Mouse (Mus musculus) limb, embryonic 10.5 days (tissue): ENCODE measurements around the gene Slc22a14. TPM values are rescaled to one million over a fixed set of nuclear protein-coding genes. Genes with fewer than 3 reads are reported as not detected.
A peak's percentile ranks its signal among the peaks of the same experiment; 100 is the strongest.

Experiments
- DNase-seq: peaks from one replicate; pipeline ENCODE4 v3.0.0-alpha.2; 2017; ENCODE audit warnings: low spot score
- H3K27ac ChIP-seq: fragments of 300-500 bp; sonication (generic); 2 replicates; pipeline ENCODE4 v1.5.1; 2016; ENCODE audit warnings: mild to moderate bottlenecking
- H3K27me3 ChIP-seq: fragments of 300-500 bp; sonication (generic); 2 replicates; pipeline ENCODE4 v1.6.1; 2016; ENCODE audit warnings: low read depth, mild to moderate bottlenecking; ENCODE audit not compliant: poor library complexity, severe bottlenecking
- H3K36me3 ChIP-seq: fragments of 300-500 bp; sonication (generic); 2 replicates; pipeline ENCODE4 v1.6.1; 2016; ENCODE audit warnings: mild to moderate bottlenecking, moderate library complexity
- H3K4me1 ChIP-seq: fragments of 300-500 bp; sonication (generic); 2 replicates; pipeline ENCODE4 v1.6.1; 2016
- H3K4me3 ChIP-seq: fragments of 300-500 bp; sonication (generic); 2 replicates; pipeline ENCODE4 v1.5.1; 2016; ENCODE audit warnings: mild to moderate bottlenecking, moderate library complexity
- H3K9me3 ChIP-seq: fragments of 300-500 bp; sonication (generic); replicated peaks from 2 replicates; pipeline ENCODE4 v1.6.1; 2016; ENCODE audit warnings: mild to moderate bottlenecking
- WGBS: fragments of 180-500 bp; shearing (Covaris S2); methylation state at CpG from one replicate; pipeline ENCODE4 v1.1.7; 2016; 5-methylcytosine and 5-hydroxymethylcytosine counted together
- polyA plus RNA-seq: library from polyadenylated mRNA; unstranded; fragments of >200 nt; fragmentation: Nextera tagmentation; extraction: Ambion mirVana; gene quantifications from 2 replicates; pipeline ENCODE4 v1.2.1, GENCODE M21; 2016

Gene Slc22a14
- polyA plus RNA-seq, 1 experiment from 2014 or later: not detected

DNA sequence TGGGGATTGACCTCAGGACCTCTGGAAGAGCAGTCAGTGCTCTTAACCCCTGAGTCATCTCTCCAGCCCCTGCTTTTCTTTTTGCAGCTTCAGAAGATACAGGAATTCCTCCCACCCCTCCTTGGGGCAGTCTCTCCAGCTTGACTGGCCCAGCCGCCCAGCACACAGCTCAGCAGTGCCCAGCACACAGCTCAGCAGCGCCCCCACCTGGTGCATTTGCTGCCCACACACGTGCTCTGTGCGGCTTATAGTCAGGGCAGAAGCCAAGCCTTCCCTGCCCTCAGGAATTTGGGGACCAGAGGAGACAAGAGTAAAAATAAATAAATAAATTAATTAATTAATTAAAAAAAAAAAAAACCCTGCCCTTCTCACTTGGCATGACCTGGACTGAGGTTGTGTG, 13.3 kb downstream of the Slc22a14 start:
- WGBS: 19% methylated on average over 4 of the region's 4 CpGs
- DNase-seq: peak; percentile 82
- Histone ChIP-seq H3K36me3 (peaks cover 42% of the 10 kb centered on the region), H3K4me3 (no peak overlapping the region), H3K9me3 (no peaks in the 10 kb centered on the region), H3K27me3 (no peaks in the 10 kb centered on the region), H3K4me1 (no peaks in the 10 kb centered on the region), H3K27ac (no peak overlapping the region)

DNA sequence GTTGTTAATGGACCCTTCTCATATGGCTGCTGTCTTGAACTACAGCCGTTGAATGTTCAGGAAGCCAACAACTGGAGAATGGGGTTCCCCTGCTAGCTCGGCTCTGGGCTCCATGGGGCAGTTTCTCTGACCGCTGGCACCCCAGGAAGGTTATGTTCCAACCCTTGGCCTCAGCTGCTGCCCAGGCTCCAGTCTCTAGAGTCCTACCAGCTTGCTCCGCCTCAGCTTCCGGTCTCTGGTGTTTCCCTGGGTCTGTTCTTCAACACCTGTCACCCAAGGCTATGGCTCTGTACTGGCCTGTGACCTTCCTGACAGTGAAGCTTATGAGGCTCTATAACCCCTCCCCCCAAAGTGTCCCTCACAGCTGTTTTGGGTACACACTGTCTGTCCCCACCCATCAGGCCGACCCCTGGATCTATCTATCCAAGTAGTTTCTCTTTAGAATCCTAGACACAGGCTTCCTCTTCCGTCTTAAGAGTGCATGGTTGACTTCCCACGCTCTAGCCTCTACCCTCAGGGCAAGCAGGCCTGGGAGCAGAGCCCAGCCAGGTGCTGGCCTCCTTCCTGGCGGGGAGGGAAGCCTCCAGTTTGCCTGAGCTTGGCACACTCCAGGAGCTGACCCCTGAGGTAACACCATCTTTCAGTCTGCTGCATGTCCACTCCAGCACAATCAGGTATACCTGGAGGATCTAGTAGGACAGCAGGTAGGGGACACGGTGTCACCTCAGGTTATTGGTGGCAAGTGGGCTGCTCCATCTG, 14.2 kb downstream of the Slc22a14 start:
- Histone ChIP-seq H3K27ac (no peak overlapping the region), H3K27me3 (no peaks in the 10 kb centered on the region), H3K4me3 (no peak overlapping the region), H3K36me3 (peaks cover 51% of the 10 kb centered on the region), H3K9me3 (no peaks in the 10 kb centered on the region), H3K4me1 (no peaks in the 10 kb centered on the region)
- 90% methylated on average over 10 of the region's 10 CpGs for WGBS
- no peak for DNase-seq

DNA sequence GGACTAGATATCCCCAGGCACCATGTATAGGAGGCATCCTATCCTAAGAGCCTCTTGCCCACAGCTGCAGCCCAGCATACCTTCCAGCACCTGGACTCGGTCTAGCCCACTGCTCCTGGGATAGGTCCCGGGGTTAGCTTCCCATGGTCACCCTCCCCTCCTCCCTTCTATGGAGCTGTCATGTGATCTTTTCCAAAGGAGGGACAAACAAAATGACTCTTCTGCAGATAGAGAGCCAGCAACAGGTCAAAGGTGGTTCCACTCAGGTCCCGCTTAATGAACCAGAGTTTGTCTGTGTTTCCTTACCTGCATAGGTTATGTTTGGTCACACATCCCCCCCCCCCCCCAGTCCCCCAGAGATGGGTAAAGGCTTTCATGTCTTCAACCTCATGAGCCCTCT, 14.8 kb downstream of the Slc22a14 start:
- Histone ChIP-seq H3K36me3 (peaks cover 57% of the 10 kb centered on the region), H3K4me3 (no peak overlapping the region), H3K27me3 (no peaks in the 10 kb centered on the region), H3K27ac (no peak overlapping the region), H3K4me1 (no peaks in the 10 kb centered on the region), H3K9me3 (no peaks in the 10 kb centered on the region)
- WGBS: 92% methylated on average over 3 of the region's 3 CpGs
- DNase-seq: no peak

DNA sequence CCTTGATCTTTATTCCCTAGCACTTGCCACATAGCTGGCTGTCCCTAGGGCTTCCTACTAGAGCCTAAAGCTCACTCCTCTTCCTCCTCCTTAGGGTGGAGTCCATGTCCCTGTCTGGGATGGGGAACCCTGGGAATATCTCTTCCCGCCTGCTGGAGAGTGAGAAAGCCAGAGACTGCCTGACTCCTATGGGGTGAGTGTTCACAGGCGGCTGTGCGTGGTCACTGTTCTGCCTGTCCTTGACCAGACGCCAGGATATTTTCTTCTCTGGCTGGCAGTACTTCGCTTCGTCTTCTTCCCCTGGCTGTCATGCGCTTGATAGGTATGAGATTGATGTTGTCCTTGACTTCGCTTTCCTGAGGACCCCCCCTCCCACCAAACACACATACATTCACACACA, 19.0 kb downstream of the Slc22a14 start:
- Histone ChIP-seq H3K4me1 (peaks cover 15% of the 10 kb centered on the region), H3K4me3 (no peak overlapping the region), H3K27ac (no peak overlapping the region), H3K36me3 (peaks cover 86% of the 10 kb centered on the region), H3K27me3 (no peaks in the 10 kb centered on the region), H3K9me3 (no peaks in the 10 kb centered on the region)
- no peak for DNase-seq
- 94% methylated on average over 8 of the region's 8 CpGs for WGBS

DNA sequence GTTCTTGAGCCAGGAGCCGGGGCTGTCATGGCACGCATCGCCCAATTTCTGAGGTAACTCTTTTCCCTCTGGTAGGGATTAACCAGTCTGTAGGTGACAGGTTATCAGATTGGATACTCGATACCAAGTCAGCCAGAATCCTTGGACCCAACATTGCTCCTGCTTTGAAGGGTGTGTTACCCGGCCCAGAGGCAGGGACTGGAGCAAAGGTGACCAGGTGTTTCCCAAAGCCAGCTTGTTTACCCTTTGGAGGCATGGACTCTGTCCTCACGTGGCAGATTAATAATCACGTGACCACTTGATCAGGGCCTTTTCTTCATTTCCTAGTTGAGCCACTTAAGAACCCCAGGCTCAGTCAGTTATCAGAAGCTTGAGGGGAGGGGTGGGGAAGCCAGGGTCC, 22.6 kb downstream of the Slc22a14 start:
- no peaks in the 10 kb centered on the region for H3K9me3 ChIP-seq
- peaks cover 31% of the 10 kb centered on the region for H3K4me1 ChIP-seq
- 0 out of 2 replicates have a peak overlapping the region, but pooled peaks have one; percentile 78 for H3K4me3 ChIP-seq
- 89% methylated on average over 7 of the region's 7 CpGs for WGBS
- H3K27me3 ChIP-seq: peaks cover 13% of the 10 kb centered on the region
- H3K36me3 ChIP-seq: peaks cover 52% of the 10 kb centered on the region
- no peak overlapping the region for H3K27ac ChIP-seq
- no peak for DNase-seq

DNA sequence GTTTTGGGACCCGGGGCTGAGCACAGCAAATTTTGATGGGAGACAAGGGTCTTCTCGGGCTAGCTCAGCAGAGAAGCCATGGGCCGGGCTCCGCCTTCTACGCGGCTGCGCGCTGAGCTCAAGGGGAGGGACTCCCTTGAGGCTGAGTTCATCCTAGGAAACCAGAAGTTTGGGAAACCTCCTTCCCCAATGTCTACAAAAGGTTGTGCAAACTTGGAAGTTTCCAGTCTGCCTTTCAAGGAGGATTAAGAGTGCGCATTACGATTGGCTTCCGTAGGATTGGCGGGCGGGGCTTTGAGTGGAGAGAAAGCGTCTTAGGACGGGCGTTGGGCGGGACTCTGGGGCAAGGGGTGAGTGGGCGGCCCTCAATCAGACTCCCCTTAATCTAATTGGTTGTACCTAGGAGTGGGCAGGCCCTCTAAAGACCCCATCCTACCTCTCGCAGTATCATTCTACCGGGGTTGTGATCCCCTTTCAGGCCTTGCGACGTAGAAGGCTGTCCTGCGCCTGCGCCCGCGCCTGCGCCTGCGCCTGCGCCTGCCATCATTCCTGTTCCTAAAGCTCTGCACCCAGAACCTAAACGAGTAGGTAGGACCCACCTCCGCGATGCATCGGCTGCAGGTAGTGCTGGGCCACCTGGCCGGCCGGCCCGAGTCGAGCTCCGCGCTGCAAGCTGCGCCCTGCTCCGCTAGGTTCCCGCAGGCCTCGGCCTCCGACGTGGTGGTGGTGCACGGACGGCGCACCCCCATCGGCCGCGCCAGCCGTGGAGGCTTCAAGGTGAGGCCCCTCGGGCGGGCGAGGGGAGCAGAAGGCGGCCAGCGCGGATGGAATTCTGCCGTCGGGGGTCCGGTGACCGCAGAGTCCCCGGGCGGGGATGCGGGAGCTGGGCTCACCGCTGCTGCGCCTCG, 24.2 kb downstream of the Slc22a14 start, which contains the start of gene Myd88:
Myd88 (minus strand) TSS at position 503 of the 908 bp plus-strand sequence.
- DNase-seq: peak; percentile 88
- Histone ChIP-seq H3K4me3 (peak within 1 kb of the TSS; percentile 78), H3K4me1 (peaks cover 31% of the 10 kb centered on the region), H3K27me3 (peaks cover 13% of the 10 kb centered on the region), H3K27ac (peak within 1 kb of the TSS; percentile 89), H3K9me3 (no peaks in the 10 kb centered on the region), H3K36me3 (peaks cover 36% of the 10 kb centered on the region)
- WGBS: under 1% methylated on average over 68 of the region's 68 CpGs

DNA sequence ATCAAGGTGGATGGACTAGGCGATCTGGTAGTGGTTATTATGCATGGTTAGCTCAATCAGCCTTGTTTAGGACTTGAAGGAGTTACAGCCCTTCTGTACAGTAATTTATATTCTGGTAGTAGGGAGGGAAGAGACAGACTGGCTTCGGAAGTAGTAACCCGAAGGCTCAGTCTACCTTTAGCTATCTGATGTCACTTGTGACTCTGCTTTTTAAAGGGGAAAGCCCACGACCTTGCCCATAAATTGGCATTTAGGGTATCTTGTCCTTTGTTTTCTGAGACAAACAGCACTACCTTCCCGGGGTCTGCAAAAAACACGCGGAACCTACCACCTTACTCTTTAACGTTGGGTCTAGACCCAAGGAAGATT, 25.2 kb downstream of the Slc22a14 start:
- 5% methylated on average over 8 of the region's 8 CpGs for whole genome bisulfite sequencing

DNA sequence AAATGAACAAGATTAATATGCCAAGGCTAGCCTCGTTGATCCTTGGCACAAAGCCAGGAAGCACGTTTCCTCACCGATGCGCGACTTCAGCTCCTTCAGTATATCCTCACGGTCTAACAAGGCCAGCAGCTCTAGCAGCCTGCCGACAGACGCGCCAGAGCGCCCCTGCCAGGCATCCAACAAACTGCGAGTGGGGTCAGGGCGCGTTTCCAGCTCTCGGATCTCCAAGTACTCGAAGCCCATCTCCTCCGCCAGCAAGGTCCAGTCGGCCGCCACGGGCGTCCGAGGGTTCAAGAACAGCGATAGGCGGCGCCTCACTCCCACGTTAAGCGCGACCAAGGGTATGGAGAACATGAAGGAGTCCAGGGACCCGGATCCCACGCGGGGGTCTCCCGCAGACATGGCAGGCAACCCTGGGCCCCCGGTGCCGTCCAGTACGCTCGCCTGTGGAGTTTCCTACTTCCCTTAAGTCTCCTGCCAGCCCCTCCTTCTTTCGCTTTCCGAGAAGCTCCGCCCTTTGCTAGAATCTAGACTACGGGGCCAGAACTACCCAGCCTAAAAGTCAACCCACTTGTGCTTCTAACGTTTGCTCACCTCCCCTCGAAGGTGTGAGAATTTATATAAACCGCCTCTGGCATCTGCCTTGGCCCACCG, 25.7 kb downstream of the Slc22a14 start, which contains the start of gene Acaa1a:
Acaa1a (plus strand) TSS at position 119 of the 654 bp plus-strand sequence.
- H3K4me3 ChIP-seq: peak within 1 kb of the TSS; percentile 78
- H3K36me3 ChIP-seq: peaks cover 21% of the 10 kb centered on the region
- H3K4me1 ChIP-seq: peaks cover 31% of the 10 kb centered on the region
- no peaks in the 10 kb centered on the region for H3K9me3 ChIP-seq
- H3K27ac ChIP-seq: peak within 1 kb of the TSS; percentile 89
- WGBS: 2% methylated on average over 43 of the region's 43 CpGs
- peaks cover 13% of the 10 kb centered on the region for H3K27me3 ChIP-seq
- DNase-seq: peak; percentile 69

More for the DNA sequence above, 25.2 kb downstream of the Slc22a14 start:
- H3K27me3 ChIP-seq: peaks cover 13% of the 10 kb centered on the region
- peaks cover 31% of the 10 kb centered on the region for H3K4me1 ChIP-seq
- peaks cover 27% of the 10 kb centered on the region for H3K36me3 ChIP-seq
- H3K9me3 ChIP-seq: no peaks in the 10 kb centered on the region
- H3K4me3 ChIP-seq: peak overlapping the region; percentile 78
- peak overlapping the region; percentile 89 for H3K27ac ChIP-seq
- no peak for DNase-seq

DNA sequence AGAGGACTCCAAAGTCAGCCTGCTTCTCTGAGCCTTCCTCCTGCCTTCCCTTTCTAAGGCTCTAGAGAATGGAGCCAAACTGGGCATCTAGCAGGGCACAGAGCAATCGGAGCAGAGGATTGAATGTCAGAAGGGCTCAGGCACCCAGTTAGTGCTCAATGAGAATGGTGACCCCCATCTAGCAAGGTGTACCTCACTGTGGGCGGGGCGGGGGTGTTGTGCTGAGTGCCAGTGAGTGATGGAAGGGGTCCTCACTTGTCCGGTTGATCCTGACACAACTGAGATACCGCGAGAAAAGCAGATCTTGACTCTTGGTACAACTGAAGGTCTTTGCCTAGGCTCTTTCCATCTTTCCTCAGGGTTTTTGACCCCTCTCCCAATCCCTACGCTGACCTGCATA, 26.2 kb downstream of the Slc22a14 start:
- H3K27ac ChIP-seq: 0 out of 2 replicates have a peak overlapping the region, but pooled peaks have one; percentile 79
- H3K4me3 ChIP-seq: peak overlapping the region; percentile 78
- H3K27me3 ChIP-seq: peaks cover 13% of the 10 kb centered on the region
- H3K9me3 ChIP-seq: no peaks in the 10 kb centered on the region
- peaks cover 31% of the 10 kb centered on the region for H3K4me1 ChIP-seq
- WGBS: 58% methylated on average over 7 of the region's 7 CpGs
- H3K36me3 ChIP-seq: peaks cover 16% of the 10 kb centered on the region
- no peak for DNase-seq

DNA sequence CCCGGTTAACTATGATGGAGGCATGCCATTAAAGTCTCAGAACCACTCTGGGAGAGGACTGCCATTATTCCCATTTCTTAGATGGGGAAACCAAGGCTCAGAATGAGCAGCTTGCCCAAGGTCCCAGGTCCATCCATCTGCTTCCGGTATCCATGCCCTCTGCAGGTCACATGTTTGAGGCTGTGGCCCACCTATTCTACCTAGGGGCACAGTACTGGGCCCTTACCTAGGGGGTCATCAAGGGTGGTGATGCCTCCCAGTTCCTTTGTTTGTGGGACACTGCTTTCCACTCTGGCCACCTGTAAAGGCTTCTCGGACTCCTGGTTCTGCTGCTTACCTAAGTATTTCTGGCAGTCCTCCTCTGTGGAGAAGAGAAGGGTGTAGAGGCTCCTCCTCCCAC, 27.0 kb downstream of the Slc22a14 start:
- WGBS: 92% methylated on average over 3 of the region's 3 CpGs
- Histone ChIP-seq H3K9me3 (no peaks in the 10 kb centered on the region), H3K4me1 (peaks cover 31% of the 10 kb centered on the region), H3K27me3 (peaks cover 13% of the 10 kb centered on the region), H3K4me3 (no peak overlapping the region), H3K36me3 (peaks cover 8% of the 10 kb centered on the region), H3K27ac (no peak overlapping the region)
- DNase-seq: no peak

DNA sequence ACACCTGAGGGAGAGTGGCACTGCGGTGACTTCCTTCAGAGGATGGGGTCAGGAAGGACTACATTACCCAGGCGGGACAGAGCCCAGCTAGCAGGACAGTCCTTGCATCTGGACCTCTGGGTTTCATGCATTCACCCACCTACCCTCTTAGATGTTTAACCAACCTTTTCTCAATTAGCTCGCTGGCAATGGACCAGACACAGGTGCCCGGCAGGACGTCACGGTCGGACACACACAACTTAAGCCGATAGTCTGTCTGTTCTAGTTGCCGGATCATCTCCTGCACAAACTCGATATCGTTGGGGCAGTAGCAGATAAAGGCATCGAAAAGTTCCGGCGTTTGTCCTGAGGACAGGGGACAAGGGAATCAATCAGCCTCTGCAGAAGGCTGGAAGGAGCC, 27.5 kb downstream of the Slc22a14 start:
- peaks cover 13% of the 10 kb centered on the region for H3K27me3 ChIP-seq
- WGBS: 93% methylated on average over 14 of the region's 14 CpGs
- no peak overlapping the region for H3K27ac ChIP-seq
- H3K4me1 ChIP-seq: peaks cover 31% of the 10 kb centered on the region
- no peaks in the 10 kb centered on the region for H3K9me3 ChIP-seq
- no peak overlapping the region for H3K4me3 ChIP-seq
- H3K36me3 ChIP-seq: peaks cover 3% of the 10 kb centered on the region
- no peak for DNase-seq

DNA sequence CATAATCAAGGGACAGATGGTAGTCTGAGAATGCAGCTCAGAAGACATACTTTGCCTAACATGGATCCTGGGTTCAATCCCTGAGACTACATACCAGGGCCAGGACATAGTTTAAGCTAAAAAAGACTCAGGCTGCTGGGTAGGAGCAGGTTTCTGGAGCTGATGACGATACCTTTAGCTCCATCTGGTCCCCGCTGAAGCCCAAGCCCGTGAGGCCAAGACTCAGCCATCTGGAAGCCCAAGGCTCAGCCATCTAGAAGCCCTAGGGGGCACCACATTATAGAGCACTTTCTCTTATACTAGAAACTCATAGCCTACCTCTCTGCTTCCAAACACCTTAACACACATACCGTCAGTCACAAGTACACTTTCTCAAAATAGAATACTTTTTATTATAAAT, 29.8 kb downstream of the Slc22a14 start:
- no peak overlapping the region for H3K27ac ChIP-seq
- no peaks in the 10 kb centered on the region for H3K36me3 ChIP-seq
- peaks cover 16% of the 10 kb centered on the region for H3K4me1 ChIP-seq
- peaks cover 13% of the 10 kb centered on the region for H3K27me3 ChIP-seq
- H3K4me3 ChIP-seq: no peak overlapping the region
- no peaks in the 10 kb centered on the region for H3K9me3 ChIP-seq
- no peak for DNase-seq
- 87% methylated on average over 4 of the region's 4 CpGs for WGBS
